Mouse (Mus musculus): ENCODE measurements at regions not wholly inside any gene's neighbourhood (a gene's known extent, or its start where the extent isn't known, plus 50 kb on each side); places are given as distances from the start of the nearest gene placed in this dataset.

- TF ChIP-seq ZC3H11A (IDR thresholded peaks at IDR 0.05; ENCODE audit: borderline replicate concordance, low read depth, low read length) (no peak), MAFK (IDR thresholded peaks at IDR 0.05; ENCODE audit: insufficient read depth, low read depth, low read length) (peak; percentile 78; the same call in 1 of the 2 replicates), HCFC1 (IDR thresholded peaks at IDR 0.05; ENCODE audit: borderline replicate concordance, insufficient read depth, low read length) (no peak), ZNF384 (IDR thresholded peaks at IDR 0.05; ENCODE audit: low read depth, low read length) (no peak), CHD2 (IDR thresholded peaks at IDR 0.05; ENCODE audit: low read depth, low read length) (no peak)
Observed at GRCm38 (mm10) chr2:128428154-128428553, 162.9 kb upstream of the Spdye4c start.
